Mouse (Mus musculus) adrenal gland (tissue): ENCODE measurements at regions not wholly inside any gene's neighbourhood (a gene's known extent, or its start where the extent isn't known, plus 50 kb on each side); places are given as distances from the start of the nearest gene placed in this dataset.

Experiments used
- intact Hi-C: fragments of 180-260 bp; cut with DNase I; formaldehyde crosslinking; loops from one replicate; pipeline ENCODE4 v1.15.1; 2025

- intact Hi-C loops, result no loop called here
Measured at GRCm38 (mm10) chr16:88412287-88412686, 94.5 kb downstream of the Cldn17 start.

GRCm38 (mm10) chr16:88408144-88408543 is 98.6 kb downstream of the Cldn17 start:
- intact Hi-C loops, result no loop called here

GRCm38 (mm10) chr16:88404331-88404730 is 102.4 kb downstream of the Cldn17 start:
- intact Hi-C loops, result no loop called here

- intact Hi-C loops, result no loop called here
Measured at GRCm38 (mm10) chr16:88399881-88400280, 106.9 kb downstream of the Cldn17 start.

- intact Hi-C loops, result loop anchor here (5.0 kb wide), 1 partner anchor 145 kb away; no protein-coding TSS in a partner anchor
Measured at GRCm38 (mm10) chr16:88392764-88393163, 102.7 kb upstream of the Grik1 start.

GRCm38 (mm10) chr16:88381605-88382279 is 91.7 kb upstream of the Grik1 start:
- intact Hi-C loops, result no loop called here

- intact Hi-C loops, result loop anchor here (10.0 kb wide), 1 partner anchor 449 kb away; the partner anchor contains the start of genes Krtap14 and Krtap15
Measured at GRCm38 (mm10) chr16:88375622-88376021, 85.6 kb upstream of the Grik1 start.

GRCm38 (mm10) chr16:88374612-88375011 is 84.5 kb upstream of the Grik1 start:
- intact Hi-C loops, result loop anchor here (10.0 kb wide), 1 partner anchor 450 kb away; the partner anchor contains the start of genes Krtap14 and Krtap15

GRCm38 (mm10) chr16:88372034-88372433 is 82.0 kb upstream of the Grik1 start:
- intact Hi-C loops, result loop anchor here (2.0 to 10.0 kb wide), 2 partner anchors 171 to 453 kb away; partner anchors contain the start of genes Krtap14 and Krtap15

- intact Hi-C loops, result no loop called here
Measured at GRCm38 (mm10) chr16:88368146-88368545, 78.1 kb upstream of the Grik1 start.

- intact Hi-C loops, result no loop called here
Measured at GRCm38 (mm10) chr16:88367162-88367561, 77.1 kb upstream of the Grik1 start.

GRCm38 (mm10) chr16:88360081-88360480 is 70.0 kb upstream of the Grik1 start:
- intact Hi-C loops, result no loop called here
